Mouse (Mus musculus): ENCODE measurements around the gene G0s2. TPM values are rescaled to one million over a fixed set of nuclear protein-coding genes. Genes with fewer than 3 reads are reported as not detected.
"Not testable (repeated sequence)": the region's sequence is repeated elsewhere in the genome, so short reads cannot be mapped to it uniquely, and the experiment has no call there.

G0s2 gene
- total and polyA plus RNA-seq, 2 experiments from 2014 or later = 5.3 to 5.8 TPM

- Histone ChIP-seq H3K27ac (ENCODE audit: low read depth, low read length) (no peak overlapping the region), H3K36me3 (ENCODE audit: insufficient read depth, low read length) (no peaks in the 10 kb centered on the region), H3K9ac (replicated peaks; ENCODE audit: low read length, poor library complexity, severe bottlenecking) (no peak overlapping the region), H3K9me3 (ENCODE audit: low read length) (no peaks in the 10 kb centered on the region), H3K4me1 (ENCODE audit: insufficient read depth, low read length) (no peaks in the 10 kb centered on the region), H3K27me3 (ENCODE audit: insufficient read depth, low read length) (no peaks in the 10 kb centered on the region), H3K4me2 (ENCODE audit: low read depth, low read length, poor library complexity, severe bottlenecking) (no peak overlapping the region), H3K4me3 (ENCODE audit: low read depth, low read length) (no peak overlapping the region)
- DNase-seq (ENCODE audit: low spot score) (no peak), ATAC-seq (ENCODE audit: low FRiP score) (no peak)
- WGBS = 68% methylated on average over 2 of the region's 2 CpGs
- TF ChIP-seq CTCF (IDR thresholded peaks at IDR 0.05) = no peak
Measured at GRCm38 (mm10) chr1:193293039-193293438, 20.0 kb upstream of the G0s2 start.

DNA sequence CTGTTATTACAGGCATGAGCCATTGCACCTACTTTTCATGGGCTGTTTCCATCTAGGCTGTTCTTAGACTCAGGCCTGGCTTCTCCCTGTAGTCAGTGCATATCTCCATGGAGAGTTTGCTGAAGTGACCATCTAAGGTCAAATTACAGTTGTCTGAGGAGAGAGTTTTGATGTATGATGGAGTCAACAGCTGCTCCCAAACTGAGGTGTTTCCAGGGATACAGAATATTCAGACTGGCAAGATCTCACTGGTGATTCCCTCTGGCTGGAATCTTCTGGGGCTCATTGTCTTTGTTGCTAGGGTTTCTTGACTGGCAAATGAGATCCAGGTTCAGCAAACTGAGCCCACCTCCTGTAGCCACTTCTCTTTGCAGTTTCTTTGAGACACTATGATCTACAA, 17.7 kb upstream of the G0s2 start:
- DNase-seq (ENCODE audit: low spot score) (no peak), ATAC-seq (ENCODE audit: low FRiP score) (no peak)
- H3K36me3 ChIP-seq (ENCODE audit: insufficient read depth, low read length) = no peaks in the 10 kb centered on the region
- H3K4me2 ChIP-seq (ENCODE audit: low read depth, low read length, poor library complexity, severe bottlenecking) = no peak overlapping the region
- no peaks in the 10 kb centered on the region for H3K9me3 ChIP-seq (ENCODE audit: low read length)
- H3K27me3 ChIP-seq (ENCODE audit: insufficient read depth, low read length) = no peaks in the 10 kb centered on the region
- no peak overlapping the region for H3K27ac ChIP-seq (ENCODE audit: low read depth, low read length)
- no peak overlapping the region for H3K9ac ChIP-seq (replicated peaks; ENCODE audit: low read length, poor library complexity, severe bottlenecking)
- H3K4me3 ChIP-seq (ENCODE audit: low read depth, low read length) = no peak overlapping the region
- TF ChIP-seq CTCF (IDR thresholded peaks at IDR 0.05) = no peak
- no peaks in the 10 kb centered on the region for H3K4me1 ChIP-seq (ENCODE audit: insufficient read depth, low read length)

DNA sequence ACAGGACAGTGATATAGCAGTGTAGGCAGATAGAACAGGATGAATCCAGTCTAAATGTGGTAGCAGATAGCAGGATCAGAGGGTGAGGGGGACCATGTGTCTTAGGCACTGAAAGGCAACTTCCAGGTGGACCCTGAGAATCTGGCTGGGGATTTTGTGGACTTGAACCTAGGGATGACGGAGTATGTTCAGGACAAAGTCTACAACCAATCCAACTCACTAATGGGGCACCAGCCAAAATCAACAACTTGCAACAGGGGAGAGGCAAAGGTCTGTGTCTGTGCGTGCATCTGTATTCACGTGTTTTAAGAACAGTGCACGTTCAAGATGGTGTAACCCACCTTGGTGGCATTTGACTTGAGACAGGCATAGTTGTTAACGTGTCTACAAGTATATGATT, 16.9 kb upstream of the G0s2 start:
- Histone ChIP-seq H3K4me3 (ENCODE audit: low read depth, low read length) (no peak overlapping the region), H3K9me3 (ENCODE audit: low read length) (no peaks in the 10 kb centered on the region), H3K4me1 (ENCODE audit: insufficient read depth, low read length) (no peaks in the 10 kb centered on the region), H3K9ac (replicated peaks; ENCODE audit: low read length, poor library complexity, severe bottlenecking) (no peak overlapping the region), H3K27ac (ENCODE audit: low read depth, low read length) (no peak overlapping the region), H3K4me2 (ENCODE audit: low read depth, low read length, poor library complexity, severe bottlenecking) (no peak overlapping the region), H3K36me3 (ENCODE audit: insufficient read depth, low read length) (no peaks in the 10 kb centered on the region), H3K27me3 (ENCODE audit: insufficient read depth, low read length) (no peaks in the 10 kb centered on the region)
- no peak for DNase-seq (ENCODE audit: low spot score)
- ATAC-seq (ENCODE audit: low FRiP score) = no peak
- WGBS = 94% methylated on average over 5 of the region's 5 CpGs
- no peak for TF ChIP-seq CTCF (IDR thresholded peaks at IDR 0.05)

GRCm38 (mm10) chr1:193289076-193289475, 16.1 kb upstream of the G0s2 start:
- Histone ChIP-seq H3K9me3 (ENCODE audit: low read length) (no peaks in the 10 kb centered on the region), H3K36me3 (ENCODE audit: insufficient read depth, low read length) (no peaks in the 10 kb centered on the region), H3K27ac (ENCODE audit: low read depth, low read length) (no peak overlapping the region), H3K4me2 (ENCODE audit: low read depth, low read length, poor library complexity, severe bottlenecking) (no peak overlapping the region), H3K9ac (replicated peaks; ENCODE audit: low read length, poor library complexity, severe bottlenecking) (no peak overlapping the region), H3K27me3 (ENCODE audit: insufficient read depth, low read length) (no peaks in the 10 kb centered on the region), H3K4me1 (ENCODE audit: insufficient read depth, low read length) (no peaks in the 10 kb centered on the region), H3K4me3 (ENCODE audit: low read depth, low read length) (no peak overlapping the region)
- no peak for ATAC-seq (ENCODE audit: low FRiP score)
- DNase-seq (ENCODE audit: low spot score) = no peak
- no peak for TF ChIP-seq CTCF (IDR thresholded peaks at IDR 0.05)
- 93% methylated on average over 3 of the region's 3 CpGs for WGBS

GRCm38 (mm10) chr1:193287578-193287977, 14.6 kb upstream of the G0s2 start:
- no peak for ATAC-seq (ENCODE audit: low FRiP score)
- no peak overlapping the region for H3K9ac ChIP-seq (replicated peaks; ENCODE audit: low read length, poor library complexity, severe bottlenecking)
- WGBS = 87% methylated on average over 2 of the region's 2 CpGs
- H3K36me3 ChIP-seq (ENCODE audit: insufficient read depth, low read length) = no peaks in the 10 kb centered on the region
- no peaks in the 10 kb centered on the region for H3K4me1 ChIP-seq (ENCODE audit: insufficient read depth, low read length)
- DNase-seq (ENCODE audit: low spot score) = no peak
- no peak for TF ChIP-seq CTCF (IDR thresholded peaks at IDR 0.05)
- no peaks in the 10 kb centered on the region for H3K27me3 ChIP-seq (ENCODE audit: insufficient read depth, low read length)
- H3K9me3 ChIP-seq (ENCODE audit: low read length) = no peaks in the 10 kb centered on the region
- H3K4me3 ChIP-seq (ENCODE audit: low read depth, low read length) = no peak overlapping the region
- H3K27ac ChIP-seq (ENCODE audit: low read depth, low read length) = no peak overlapping the region
- no peak overlapping the region for H3K4me2 ChIP-seq (ENCODE audit: low read depth, low read length, poor library complexity, severe bottlenecking)

- not testable (repeated sequence) for H3K27ac ChIP-seq (ENCODE audit: low read depth, low read length); H3K4me2 ChIP-seq (ENCODE audit: low read depth, low read length, poor library complexity, severe bottlenecking); ATAC-seq (ENCODE audit: low FRiP score); H3K27me3 ChIP-seq (ENCODE audit: insufficient read depth, low read length); H3K9ac ChIP-seq (replicated peaks; ENCODE audit: low read length, poor library complexity, severe bottlenecking); H3K4me1 ChIP-seq (ENCODE audit: insufficient read depth, low read length); H3K36me3 ChIP-seq (ENCODE audit: insufficient read depth, low read length); H3K9me3 ChIP-seq (ENCODE audit: low read length); DNase-seq (ENCODE audit: low spot score); H3K4me3 ChIP-seq (ENCODE audit: low read depth, low read length)
- WGBS = 89% methylated on average over 3 of the region's 3 CpGs
Measured at GRCm38 (mm10) chr1:193285766-193286325, 12.8 kb upstream of the G0s2 start.
